Mouse (Mus musculus) gastrocnemius, postnatal 4 days (tissue): ENCODE results near the gene Fads2. TPM values are rescaled to one million over a fixed set of nuclear protein-coding genes. Genes with fewer than 3 reads are reported as not detected.

Source experiments
- DNase-seq, 2 experiments: peaks; one replicate each; pipeline ENCODE4 v3.0.0; 2021 to 2022; ENCODE audit warnings: low spot score in 2 of 2, mixed read lengths in 2 of 2
- total RNA-seq, 2 experiments: library from RNA; stranded (reverse); gene quantifications; 2 replicates each; pipeline ENCODE4 v1.2.3; 2021

The Fads2 gene
- total RNA-seq, 2 experiments from 2014 or later: 26.2 to 27.3 TPM

- DNase-seq: no peak
Measured at GRCm38 (mm10) chr19:10064173-10065012, 37.2 kb downstream of the Fads2 start.

GRCm38 (mm10) chr19:10062862-10063261 is 38.7 kb downstream of the Fads2 start:
- DNase-seq: no peak

DNA sequence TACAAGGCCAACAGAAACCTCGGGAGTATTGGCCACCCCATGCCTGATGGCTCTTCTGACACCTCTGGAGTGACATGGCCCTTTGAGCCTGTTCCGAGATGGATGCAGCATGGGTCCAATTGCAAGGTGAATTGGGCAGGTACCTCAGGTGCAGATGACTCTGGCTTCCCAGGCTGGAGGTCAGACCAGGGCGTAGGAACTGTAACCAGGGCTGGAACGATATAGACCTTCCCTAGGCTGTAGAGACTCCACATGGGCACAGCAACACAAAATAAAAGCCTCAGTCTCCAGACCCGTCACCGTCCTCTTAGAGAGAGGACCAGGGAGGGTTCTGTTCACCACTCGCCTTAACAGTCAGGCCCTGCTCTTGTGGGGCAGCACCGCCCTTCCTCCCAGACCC is 39.3 kb downstream of the Fads2 start:
- no peak for DNase-seq

- DNase-seq: no peak
Measured at GRCm38 (mm10) chr19:10061624-10062023, 39.9 kb downstream of the Fads2 start.

GRCm38 (mm10) chr19:10060783-10061590 is 40.6 kb downstream of the Fads2 start:
- DNase-seq: no peak

DNA sequence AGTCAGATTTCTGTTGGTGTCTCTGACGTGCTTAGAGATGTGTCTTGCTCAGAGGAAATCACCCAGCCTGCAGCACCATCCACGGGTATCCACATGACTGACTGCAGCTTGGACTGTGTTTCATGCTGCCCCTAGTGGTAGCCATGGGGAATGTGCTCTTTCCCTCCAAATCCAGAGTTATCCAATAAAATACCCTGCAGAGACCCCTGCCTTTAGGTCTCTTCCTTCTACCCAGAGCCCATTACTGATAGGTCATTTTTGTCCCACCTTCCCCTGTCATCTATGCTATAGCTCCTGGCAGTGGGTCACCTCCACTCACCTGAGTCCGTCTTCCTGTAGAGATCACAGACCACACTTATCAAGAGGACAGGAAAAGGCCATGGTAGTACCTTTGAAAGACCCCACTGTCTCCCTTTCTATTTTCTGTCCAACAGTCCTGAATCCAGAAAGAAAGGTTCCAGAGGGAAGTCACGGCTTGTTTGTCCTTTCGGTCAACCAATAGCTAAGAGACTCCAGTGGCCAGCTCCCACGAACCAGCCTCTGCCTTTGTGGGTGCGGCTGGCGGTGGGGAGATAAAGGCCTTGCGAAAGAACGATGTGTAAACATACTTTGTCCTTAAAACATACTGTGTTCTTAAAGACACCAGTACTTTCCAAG is 41.5 kb downstream of the Fads2 start:
- no peak for DNase-seq

DNA sequence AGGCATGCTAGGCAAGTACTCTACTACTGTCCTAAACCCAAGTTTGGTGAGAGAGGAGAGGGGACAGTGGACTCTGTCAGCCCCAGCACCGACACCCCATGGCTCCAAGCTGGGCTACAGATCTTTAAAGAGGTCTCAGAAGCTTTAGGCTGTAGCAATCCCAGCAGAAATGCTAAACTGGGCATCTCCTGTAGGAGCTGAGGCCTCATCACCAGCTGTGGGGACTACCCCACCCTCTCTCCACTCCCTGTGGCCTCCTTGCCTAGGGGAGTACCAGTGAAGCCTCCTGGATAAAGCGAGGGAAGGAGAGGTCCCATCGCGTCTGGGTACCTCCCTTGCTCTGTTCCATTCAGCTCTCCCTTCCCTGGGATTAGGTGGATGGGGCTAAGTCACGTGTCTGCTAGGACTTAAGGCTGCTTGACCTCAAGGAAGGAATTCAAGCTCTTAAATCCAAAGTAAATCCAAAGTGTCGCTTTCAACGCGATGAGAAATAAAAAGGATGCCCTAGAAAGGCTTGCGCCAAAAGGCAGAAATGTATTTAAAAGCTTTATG is 42.6 kb downstream of the Fads2 start:
- no peak for DNase-seq

GRCm38 (mm10) chr19:10058352-10058825 is 43.2 kb downstream of the Fads2 start:
- DNase-seq: no peak

- no peak for DNase-seq
Measured at GRCm38 (mm10) chr19:10057486-10058351, 43.8 kb downstream of the Fads2 start.

DNA sequence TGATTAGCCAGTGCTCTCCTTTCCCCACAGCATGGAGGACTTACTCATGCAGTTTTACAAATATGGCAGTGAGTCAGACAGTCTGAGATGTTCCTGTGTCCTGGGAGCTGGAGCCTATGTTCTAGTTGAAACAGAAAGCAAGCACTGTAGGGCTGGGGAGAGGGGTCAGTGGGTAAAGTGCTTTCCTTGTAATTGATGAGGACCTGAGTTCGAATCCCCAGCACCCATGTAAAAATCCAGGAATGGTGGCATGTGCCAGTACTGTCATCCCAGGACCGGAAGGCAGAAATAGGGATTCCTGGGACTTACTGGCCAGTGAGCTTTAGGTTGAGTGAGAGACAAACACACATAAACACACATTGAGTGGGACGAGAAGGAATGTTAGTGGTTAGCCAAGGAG is 44.9 kb downstream of the Fads2 start:
- DNase-seq: no peak

- DNase-seq: no peak
Measured at GRCm38 (mm10) chr19:10055783-10056660, 45.5 kb downstream of the Fads2 start.

- DNase-seq: no peak
Measured at GRCm38 (mm10) chr19:10055261-10055660, 46.3 kb downstream of the Fads2 start.

DNA sequence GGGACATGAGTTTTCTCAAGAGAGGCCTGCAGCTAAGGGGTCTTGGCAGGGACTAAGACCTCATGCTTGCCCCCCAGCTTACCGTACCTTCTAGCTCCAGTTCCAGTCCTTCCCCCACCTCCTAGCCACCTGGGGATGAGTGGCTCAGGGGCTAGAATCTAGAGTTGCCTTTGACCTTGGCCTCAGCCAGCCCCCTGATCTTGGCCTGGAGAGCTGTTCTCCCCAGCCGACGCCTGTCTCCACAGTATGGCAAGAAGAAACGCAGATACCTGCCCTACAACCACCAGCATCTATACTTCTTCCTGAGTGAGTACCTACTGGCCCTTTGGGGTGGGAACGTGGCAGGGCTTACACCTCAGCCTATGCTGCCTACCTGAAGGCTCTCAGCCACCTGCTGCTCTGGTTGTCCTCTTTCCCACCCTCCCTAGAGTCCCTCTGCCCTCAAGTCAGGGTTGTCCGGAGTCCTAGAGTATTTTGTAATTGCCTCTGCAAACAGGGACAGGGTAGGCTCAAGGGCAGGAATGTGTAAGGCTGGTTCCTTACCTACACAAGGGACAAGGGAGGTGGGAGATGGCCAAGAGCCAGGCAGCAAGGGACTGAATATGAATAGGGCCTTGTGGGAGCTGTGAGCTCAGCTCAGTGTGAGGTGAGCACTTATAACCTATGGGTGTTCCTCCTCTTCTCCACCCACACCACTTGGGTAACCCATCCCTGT is 47.0 kb downstream of the Fads2 start:
- DNase-seq: no peak

GRCm38 (mm10) chr19:10053692-10054260 is 47.8 kb downstream of the Fads2 start:
- no peak for DNase-seq

- no peak for DNase-seq
Measured at GRCm38 (mm10) chr19:10052698-10053097, 48.8 kb downstream of the Fads2 start.

DNA sequence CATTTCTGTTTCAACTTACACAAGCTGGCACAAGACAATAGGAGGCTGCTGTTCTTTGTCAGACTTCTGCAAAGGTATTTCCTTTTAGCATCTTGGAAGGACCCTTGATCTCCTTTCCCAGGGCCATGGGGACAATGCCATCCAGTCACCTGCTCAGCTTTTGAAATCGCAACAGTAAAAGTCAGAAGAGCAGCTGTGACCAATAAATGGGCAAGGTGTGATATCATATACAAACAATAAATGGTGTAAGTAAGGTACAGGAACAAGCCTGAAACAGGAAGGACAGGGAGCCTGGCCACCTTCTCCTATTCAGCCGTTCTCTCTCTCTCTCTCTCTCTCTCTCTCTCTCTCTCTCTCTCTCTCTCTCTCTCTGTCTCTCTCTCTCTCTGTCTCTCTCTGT is 51.1 kb downstream of the Fads2 start:
- no peak for DNase-seq

- no peak for DNase-seq
Measured at GRCm38 (mm10) chr19:10049533-10049932, 52.0 kb downstream of the Fads2 start.

GRCm38 (mm10) chr19:10046983-10047382 is 54.6 kb downstream of the Fads2 start:
- no peak for DNase-seq
